Mouse (Mus musculus) G1E (cell line): ENCODE results near the gene Polm. TPM values are rescaled to one million over a fixed set of nuclear protein-coding genes. Genes with fewer than 3 reads are reported as not detected.

Source experiments
- ATAC-seq: 2 replicates; pipeline ENCODE4 v1.8.0; 2016; ENCODE audit warnings: mild to moderate bottlenecking; ENCODE audit not compliant: insufficient number of reproducible peaks, poor library complexity, low FRiP score, severe bottlenecking; ENCODE audit errors: extremely low read depth
- DNase-seq: peaks from one replicate; pipeline ENCODE4 v3.0.0; 2012; ENCODE audit warnings: low spot score
- H3K27me3 ChIP-seq: 2 replicates; pipeline ENCODE4 v1.6.1; 2012; ENCODE audit warnings: mild to moderate bottlenecking, low read length, inconsistent platforms; ENCODE audit not compliant: insufficient read depth
- H3K36me3 ChIP-seq: replicated peaks from 2 replicates; pipeline ENCODE3; 2012; ENCODE audit warnings: mild to moderate bottlenecking, inconsistent platforms
- H3K4me1 ChIP-seq: 2 replicates; pipeline ENCODE4 v1.6.1; 2012; ENCODE audit warnings: low read depth, low read length, inconsistent platforms, mixed read lengths; ENCODE audit not compliant: insufficient read depth
- H3K4me3 ChIP-seq: 2 replicates; pipeline ENCODE4 v1.5.1; 2012; ENCODE audit warnings: low read depth, mild to moderate bottlenecking, inconsistent platforms, low read length, moderate library complexity, mixed read lengths
- H3K9me3 ChIP-seq: replicated peaks from 2 replicates; pipeline ENCODE4 v1.6.1; 2012; ENCODE audit warnings: inconsistent platforms
- CTCF ChIP-seq: IDR thresholded peaks from 2 replicates; pipeline ENCODE4 v1.5.1; 2012; ENCODE audit warnings: low read depth, low read length, inconsistent platforms, mixed read lengths
- GATA1 ChIP-seq: IDR thresholded peaks from 2 replicates; pipeline ENCODE4 v1.6.1; 2012; ENCODE audit warnings: borderline replicate concordance, low read length, inconsistent platforms, mixed read lengths
- GATA2 ChIP-seq: IDR thresholded peaks from 2 replicates; pipeline ENCODE4 v1.6.1; 2012; ENCODE audit warnings: low read depth, low read length, inconsistent platforms, borderline replicate concordance
- POLR2AphosphoS5 ChIP-seq: IDR thresholded peaks from 2 replicates; pipeline ENCODE4 v1.6.1; 2012; ENCODE audit warnings: low read depth, low read length, inconsistent platforms; ENCODE audit not compliant: insufficient replicate concordance
- TAL1 ChIP-seq: conservative IDR thresholded peaks from 2 replicates; pipeline ENCODE4 v1.6.1; 2012; ENCODE audit warnings: low read depth, low read length, inconsistent platforms, mixed read lengths
- polyA plus RNA-seq: library from polyadenylated mRNA; stranded (reverse); fragments of >175 nt; gene quantifications from 2 replicates; pipeline ENCODE4 v1.2.3, GENCODE M21; 2012
- total RNA-seq, 2 experiments: library from RNA; stranded (forward) in 1 of 2; stranded (reverse) in 1 of 2; fragments of 200-1000 nt in 1 of 2; fragments of >200 nt in 1 of 2; fragmentation: Nextera tagmentation in 1 of 2; gene quantifications; 2 replicates each; pipeline ENCODE4 v1.2.3; 2014 to 2017

Gene Polm
- total and polyA plus RNA-seq, 3 experiments = 15.4 to 38.2 (median 32.1) TPM

GRCm38 (mm10) chr11:5868324-5868723 lies 30.5 kb upstream of the Polm start:
- DNase-seq = no peak
- no peak for TF ChIP-seq CTCF
- TF ChIP-seq GATA2 = no peak
- no peak for TF ChIP-seq POLR2AphosphoS5
- no peak for TF ChIP-seq TAL1
- TF ChIP-seq GATA1 = no peak
- no peak for ATAC-seq
- H3K27me3 ChIP-seq = peaks cover 21% of the 10 kb centered on the region; the same call in 1 of the 2 replicates
- H3K36me3 ChIP-seq = peaks cover 54% of the 10 kb centered on the region
- H3K4me3 ChIP-seq = no peak overlapping the region
- H3K4me1 ChIP-seq = peaks cover 6% of the 10 kb centered on the region
- H3K9me3 ChIP-seq = no peaks in the 10 kb centered on the region

- no peak for TF ChIP-seq POLR2AphosphoS5
- TF ChIP-seq CTCF = no peak
- TF ChIP-seq GATA1 = no peak
- TF ChIP-seq GATA2 = no peak
- no peak for TF ChIP-seq TAL1
- Histone ChIP-seq H3K36me3 (peaks cover 43% of the 10 kb centered on the region), H3K4me1 (peaks cover 6% of the 10 kb centered on the region), H3K9me3 (no peaks in the 10 kb centered on the region), H3K27me3 (peaks cover 32% of the 10 kb centered on the region), H3K4me3 (no peak overlapping the region)
- DNase-seq (no peak), ATAC-seq (no peak)
Observed at GRCm38 (mm10) chr11:5867196-5867595, 29.4 kb upstream of the Polm start.

GRCm38 (mm10) chr11:5862394-5863105 lies 24.7 kb upstream of the Polm start:
- Histone ChIP-seq H3K4me1 (peaks cover 8% of the 10 kb centered on the region), H3K36me3 (peaks cover under 1% of the 10 kb centered on the region), H3K4me3 (no peak overlapping the region), H3K9me3 (peaks cover 3% of the 10 kb centered on the region; the same call in 1 of the 2 replicates), H3K27me3 (peaks cover 58% of the 10 kb centered on the region)
- ATAC-seq (no peak), DNase-seq (no peak)
- TF ChIP-seq POLR2AphosphoS5 (no peak), GATA2 (no peak), CTCF (no peak), GATA1 (no peak), TAL1 (no peak)

GRCm38 (mm10) chr11:5861678-5862393 lies 24.0 kb upstream of the Polm start, which contains the start of gene Aebp1:
Gene Aebp1, plus strand, starts transcription at chr11:5861947.
- Histone ChIP-seq H3K9me3 (peaks cover 3% of the 10 kb centered on the region; the same call in 1 of the 2 replicates), H3K4me1 (peaks cover 8% of the 10 kb centered on the region), H3K27me3 (peaks cover 58% of the 10 kb centered on the region), H3K4me3 (no peak within 1 kb of the TSS), H3K36me3 (no peaks in the 10 kb centered on the region)
- ATAC-seq = no peak
- TF ChIP-seq TAL1 (no peak), GATA2 (no peak), CTCF (no peak), POLR2AphosphoS5 (no peak), GATA1 (no peak)
- no peak for DNase-seq

GRCm38 (mm10) chr11:5860639-5861038 lies 22.8 kb upstream of the Polm start:
- Histone ChIP-seq H3K9me3 (peaks cover 3% of the 10 kb centered on the region; the same call in 1 of the 2 replicates), H3K4me3 (no peak overlapping the region), H3K36me3 (no peaks in the 10 kb centered on the region), H3K4me1 (0 out of 2 replicates have a peak, but pooled peaks cover 2% of the 10 kb centered on the region), H3K27me3 (peaks cover 58% of the 10 kb centered on the region)
- TF ChIP-seq GATA2 = no peak
- ATAC-seq (no peak), DNase-seq (no peak)

- Histone ChIP-seq H3K4me1 (0 out of 2 replicates have a peak, but pooled peaks cover 2% of the 10 kb centered on the region), H3K27me3 (peaks cover 52% of the 10 kb centered on the region), H3K36me3 (no peaks in the 10 kb centered on the region), H3K4me3 (no peak overlapping the region), H3K9me3 (peaks cover 3% of the 10 kb centered on the region; the same call in 1 of the 2 replicates)
- TF ChIP-seq CTCF = no peak
- TF ChIP-seq GATA2 = no peak
- TF ChIP-seq POLR2AphosphoS5 = no peak
- no peak for TF ChIP-seq TAL1
- TF ChIP-seq GATA1 = no peak
- no peak for DNase-seq
- no peak for ATAC-seq
Observed at GRCm38 (mm10) chr11:5859883-5860550, 22.2 kb upstream of the Polm start.
